Mouse (Mus musculus) intestine, postnatal 0 days (tissue): ENCODE measurements at regions not wholly inside any gene's neighbourhood (a gene's known extent, or its start where the extent isn't known, plus 50 kb on each side); places are given as distances from the start of the nearest gene placed in this dataset.

Source experiments
- ATAC-seq: fragments of 200-750 bp; cut with Nextera tagmentation; 2 replicates; pipeline ENCODE4 v1.8.0; 2017; ENCODE audit warnings: mild to moderate bottlenecking, moderate TSS enrichment, moderate library complexity
- H3K27ac ChIP-seq: fragments of 300-500 bp; sonication (generic); 2 replicates; pipeline ENCODE4 v1.5.1; 2014; ENCODE audit warnings: mild to moderate bottlenecking, low read depth, low read length, moderate library complexity
- H3K27me3 ChIP-seq: fragments of 300-500 bp; sonication (generic); replicated peaks from 2 replicates; pipeline ENCODE4 v1.6.1; 2014; ENCODE audit warnings: low read length, mixed read lengths; ENCODE audit not compliant: control insufficient read depth, insufficient read depth
- H3K36me3 ChIP-seq: fragments of 300-500 bp; sonication (generic); 2 replicates; pipeline ENCODE4 v1.6.1; 2014; ENCODE audit warnings: mild to moderate bottlenecking, moderate library complexity; ENCODE audit not compliant: control insufficient read depth, insufficient read depth
- H3K4me1 ChIP-seq: fragments of 300-500 bp; sonication (generic); replicated peaks from 2 replicates; pipeline ENCODE4 v1.6.1; 2014; ENCODE audit warnings: antibody characterized with exemption, low read length, mixed read lengths; ENCODE audit not compliant: control insufficient read depth, insufficient read depth
- H3K4me2 ChIP-seq: fragments of 300-500 bp; sonication (generic); replicated peaks from 2 replicates; pipeline ENCODE4 v1.6.1; 2014; ENCODE audit warnings: low read depth, mild to moderate bottlenecking, moderate library complexity
- H3K4me3 ChIP-seq: fragments of 300-500 bp; sonication (generic); 2 replicates; pipeline ENCODE4 v1.5.1; 2014; ENCODE audit warnings: low read depth, low read length
- H3K9ac ChIP-seq: fragments of 300-500 bp; sonication (generic); 2 replicates; pipeline ENCODE4 v1.6.1; 2014; ENCODE audit warnings: mild to moderate bottlenecking, low read depth, low read length
- H3K9me3 ChIP-seq: fragments of 300-500 bp; sonication (generic); 2 replicates; pipeline ENCODE4 v1.6.1; 2016; ENCODE audit warnings: mixed run types; ENCODE audit not compliant: control insufficient read depth
- CTCF ChIP-seq: sonication (generic); IDR thresholded peaks from 2 replicates; pipeline ENCODE4 v1.5.1; 2016; ENCODE audit warnings: low read depth, mild to moderate bottlenecking, control low read depth, antibody characterized with exemption, moderate library complexity
- WGBS: fragments of 180-500 bp; shearing (Covaris S2); extraction: QIAGEN DNeasy Blood & Tissue Kit; methylation state at CpG from one replicate; pipeline ENCODE4 v1.1.7; 2014; 5-methylcytosine and 5-hydroxymethylcytosine counted together

GRCm38 (mm10) chr3:14381421-14381992, 99.0 kb upstream of the Slc7a12 start:
- H3K27ac ChIP-seq: no peak overlapping the region
- H3K4me2 ChIP-seq: peak overlapping the region; percentile 55
- WGBS: 14% methylated on average over 18 of the region's 18 CpGs
- H3K36me3 ChIP-seq: no peaks in the 10 kb centered on the region
- H3K27me3 ChIP-seq: no peaks in the 10 kb centered on the region
- peak; percentile 81 for ATAC-seq
- H3K4me1 ChIP-seq: no peaks in the 10 kb centered on the region
- no peak overlapping the region for H3K4me3 ChIP-seq
- H3K9ac ChIP-seq: no peak overlapping the region
- TF ChIP-seq CTCF: peak; percentile 85
- no peaks in the 10 kb centered on the region for H3K9me3 ChIP-seq

DNA sequence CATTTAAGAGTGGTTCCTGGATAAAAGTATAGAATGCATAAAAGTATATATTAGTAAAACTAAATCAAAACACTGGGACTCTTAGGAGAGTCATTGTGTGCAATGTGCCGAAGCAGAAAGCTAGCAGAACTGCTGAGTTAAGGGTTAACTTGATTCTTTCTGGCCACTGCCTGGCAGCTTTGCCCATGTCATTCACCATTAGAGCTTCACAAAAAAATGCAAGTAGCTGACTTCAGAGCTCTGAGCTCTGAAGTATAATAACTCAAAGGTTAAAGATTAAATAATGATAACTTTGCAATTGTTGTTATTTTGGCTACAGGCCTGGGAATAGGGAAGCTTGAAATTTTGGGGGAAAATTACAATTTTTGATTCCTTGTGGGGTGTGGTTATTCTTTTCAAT, 89.8 kb upstream of the Slc7a12 start:
- no peak for ATAC-seq
- H3K36me3 ChIP-seq: no peaks in the 10 kb centered on the region
- H3K4me3 ChIP-seq: no peak overlapping the region
- no peak for TF ChIP-seq CTCF
- no peak overlapping the region for H3K9ac ChIP-seq
- WGBS: 89% methylated on average over 1 of the region's 1 CpGs
- H3K9me3 ChIP-seq: no peaks in the 10 kb centered on the region
- H3K27ac ChIP-seq: no peak overlapping the region
- no peaks in the 10 kb centered on the region for H3K27me3 ChIP-seq
- no peaks in the 10 kb centered on the region for H3K4me1 ChIP-seq
- H3K4me2 ChIP-seq: no peak overlapping the region

GRCm38 (mm10) chr3:14398676-14399075, 81.8 kb upstream of the Slc7a12 start:
- WGBS: 86% methylated on average over 3 of the region's 3 CpGs

GRCm38 (mm10) chr3:14408435-14409125, 71.9 kb upstream of the Slc7a12 start:
- H3K27me3 ChIP-seq: no peaks in the 10 kb centered on the region
- no peaks in the 10 kb centered on the region for H3K9me3 ChIP-seq
- ATAC-seq: no peak
- H3K27ac ChIP-seq: no peak overlapping the region
- H3K4me3 ChIP-seq: no peak overlapping the region
- 33% methylated on average over 1 of the region's 1 CpGs for WGBS
- no peak for TF ChIP-seq CTCF
- no peaks in the 10 kb centered on the region for H3K4me1 ChIP-seq
- no peak overlapping the region for H3K9ac ChIP-seq
- H3K4me2 ChIP-seq: no peak overlapping the region
- no peaks in the 10 kb centered on the region for H3K36me3 ChIP-seq

More at GRCm38 (mm10) chr3:14398676-14399075, 81.8 kb upstream of the Slc7a12 start:
- no peak for ATAC-seq
- no peak overlapping the region for H3K4me2 ChIP-seq
- no peak overlapping the region for H3K4me3 ChIP-seq
- no peaks in the 10 kb centered on the region for H3K27me3 ChIP-seq
- TF ChIP-seq CTCF: no peak
- no peaks in the 10 kb centered on the region for H3K9me3 ChIP-seq
- no peak overlapping the region for H3K9ac ChIP-seq
- H3K27ac ChIP-seq: no peak overlapping the region
- no peaks in the 10 kb centered on the region for H3K4me1 ChIP-seq
- H3K36me3 ChIP-seq: no peaks in the 10 kb centered on the region
